Mouse (Mus musculus) lung, postnatal 36 days (tissue): Measurements from ENCODE around the gene Wdr75.
A peak's percentile ranks its signal among the peaks of the same experiment; 100 is the strongest.

Source experiments
- DNase-seq: peaks from one replicate; pipeline ENCODE4 v3.0.0; 2022; ENCODE audit warnings: mixed read lengths

Wdr75 gene

DNA sequence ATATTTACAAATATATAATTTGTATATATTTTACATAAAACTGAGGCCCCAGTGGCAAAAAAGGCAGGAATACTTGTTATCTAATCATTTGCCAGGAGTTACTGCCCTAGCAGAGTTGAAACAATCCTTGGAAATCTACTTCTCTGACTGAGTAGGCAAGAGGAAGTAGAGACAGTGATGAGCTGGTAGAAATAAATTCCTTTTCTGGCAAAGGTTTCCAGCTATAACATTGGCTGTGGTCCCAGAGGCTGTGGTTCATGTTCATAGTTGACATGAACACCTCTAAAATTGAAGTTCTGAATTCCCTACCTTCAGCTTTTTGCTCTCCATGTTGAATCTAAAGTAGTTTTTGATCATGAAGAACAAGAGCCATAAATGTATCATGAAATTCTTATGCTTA is 43.3 kb downstream of the Wdr75 start:
- DNase-seq: no peak

- DNase-seq: no peak
Measured at GRCm38 (mm10) chr1:45845466-45845865, 50.5 kb downstream of the Wdr75 start.

- DNase-seq: no peak
Measured at GRCm38 (mm10) chr1:45858038-45858437, 63.1 kb downstream of the Wdr75 start.

DNA sequence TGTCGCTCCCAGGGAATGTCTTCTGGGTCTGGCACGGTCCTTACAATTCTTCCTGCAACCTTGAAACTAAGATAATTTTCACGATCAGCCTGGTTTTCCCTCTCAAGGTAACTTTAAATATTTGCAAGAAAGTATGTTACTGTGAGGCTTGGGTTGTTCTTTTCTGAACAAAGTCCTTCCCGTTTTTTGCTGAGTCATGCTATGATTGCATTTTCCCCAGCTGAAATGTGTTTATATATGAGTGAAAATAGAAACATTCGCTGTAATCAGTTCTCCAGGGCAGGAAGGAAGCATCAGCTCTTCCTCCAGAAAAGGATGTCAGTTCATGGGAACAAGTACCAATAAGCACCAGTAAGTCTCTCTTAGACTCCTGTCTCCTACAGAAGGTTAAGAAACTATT is 65.4 kb downstream of the Wdr75 start:
- peak; percentile 30 for DNase-seq

GRCm38 (mm10) chr1:45861162-45861561 is 66.2 kb downstream of the Wdr75 start:
- no peak for DNase-seq

- DNase-seq: no peak
Measured at GRCm38 (mm10) chr1:45863641-45864040, 68.7 kb downstream of the Wdr75 start.

- DNase-seq: peak; percentile 36
Measured at GRCm38 (mm10) chr1:45864564-45865014, 69.6 kb downstream of the Wdr75 start.

DNA sequence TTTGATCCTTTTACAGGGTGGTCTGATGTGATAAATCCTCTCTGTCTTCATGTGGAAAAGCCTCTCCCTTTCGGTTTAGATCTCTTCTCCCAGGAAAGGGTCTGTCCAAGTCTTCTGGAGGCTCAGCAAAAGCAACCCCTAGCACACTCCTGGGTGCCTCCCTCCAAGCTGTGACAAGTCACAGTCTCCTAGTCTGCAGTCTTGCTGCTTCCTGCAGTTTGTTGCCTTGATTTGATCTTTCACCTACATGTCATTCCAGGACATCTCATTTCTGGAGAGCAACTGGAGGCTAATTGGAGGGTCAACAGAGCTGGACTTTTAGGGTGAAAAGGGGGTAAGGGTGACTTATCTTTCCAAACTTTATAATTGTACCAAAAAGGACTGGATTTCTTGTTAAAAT is 70.3 kb downstream of the Wdr75 start:
- no peak for DNase-seq

GRCm38 (mm10) chr1:45865727-45866126 is 70.8 kb downstream of the Wdr75 start:
- no peak for DNase-seq

DNA sequence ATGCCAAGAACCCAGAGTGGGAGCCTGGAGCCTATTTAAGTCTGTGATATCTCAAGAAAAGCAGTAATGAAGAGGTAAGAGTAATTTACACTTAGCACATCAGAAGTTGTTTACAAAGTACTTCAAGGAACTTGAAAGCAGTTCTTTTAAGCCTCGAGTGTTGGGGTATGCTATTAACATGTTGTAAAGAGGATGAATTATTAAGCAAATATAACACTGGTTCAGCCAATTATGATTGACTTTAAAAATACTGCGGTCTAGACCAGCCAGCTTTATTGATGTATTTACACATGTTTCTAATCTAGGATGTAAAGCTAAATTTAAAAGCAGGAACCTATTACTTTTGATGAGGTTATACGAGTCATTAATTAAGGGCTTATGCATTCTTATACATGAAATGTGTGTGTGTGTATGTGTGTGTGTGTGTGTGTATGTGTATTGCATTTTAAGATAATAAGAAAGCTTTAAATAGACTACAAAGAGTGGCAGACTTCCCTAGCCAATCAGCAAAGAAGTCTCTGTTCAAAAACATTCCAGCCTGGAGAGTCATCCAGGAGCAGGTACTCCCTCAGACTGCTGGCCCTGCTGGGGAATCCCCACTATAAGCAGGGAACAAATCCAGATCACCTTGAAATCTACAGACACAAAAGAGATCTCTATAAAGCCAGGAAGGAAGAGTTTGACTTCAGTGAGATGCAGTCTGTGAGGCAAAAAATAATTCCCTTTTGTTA is 71.5 kb downstream of the Wdr75 start:
- DNase-seq: peak; percentile 27

DNA sequence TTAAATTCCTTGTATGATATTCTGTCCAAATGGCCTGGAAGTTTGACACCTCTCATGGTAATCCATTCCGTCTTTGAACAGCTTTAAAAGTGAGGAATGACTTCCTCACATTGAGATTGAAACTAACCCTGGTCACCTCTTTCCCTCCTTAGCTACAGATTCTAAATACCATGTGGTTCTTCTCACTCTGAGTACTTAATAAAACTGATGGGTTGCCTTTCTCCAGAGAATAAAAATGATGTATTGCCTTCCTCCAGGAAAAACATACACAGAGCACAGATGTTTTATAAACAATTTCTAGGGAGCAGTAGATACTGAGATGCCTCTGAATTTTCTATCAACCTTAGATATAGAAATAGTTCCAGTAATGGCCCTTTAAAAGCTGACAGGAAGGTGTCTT is 73.1 kb downstream of the Wdr75 start:
- DNase-seq: no peak

DNA sequence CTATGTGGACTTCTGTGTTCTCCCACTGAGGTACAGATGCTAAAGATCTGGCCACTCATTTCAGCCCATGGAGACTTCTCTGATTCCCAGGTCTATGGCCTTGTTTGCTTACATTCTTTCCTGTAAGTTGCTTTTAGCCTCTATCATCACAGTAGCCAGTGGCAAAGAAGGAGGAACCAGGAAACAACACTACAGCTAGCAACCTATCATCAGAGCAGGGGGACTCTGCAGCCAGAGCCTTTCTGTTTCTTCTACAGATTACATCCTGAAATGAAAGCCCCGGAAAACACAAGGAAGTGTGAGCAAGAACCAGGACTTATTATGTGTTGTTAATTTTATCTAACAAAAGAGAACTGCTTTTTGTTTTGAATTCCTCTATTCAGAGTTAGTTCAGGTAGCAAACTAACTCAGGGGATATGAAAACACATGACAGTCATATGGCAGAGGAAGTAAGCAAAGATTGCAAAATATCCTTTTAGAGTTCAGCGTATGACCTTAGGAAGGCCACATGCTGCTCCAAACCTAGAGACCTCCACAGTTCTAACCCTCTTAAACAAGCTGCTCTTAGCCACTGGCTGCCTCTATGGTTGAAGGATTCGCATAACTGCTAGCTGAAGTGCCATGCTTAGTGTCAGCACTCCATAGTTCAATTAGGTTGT is 73.6 kb downstream of the Wdr75 start:
- DNase-seq: no peak
